Mouse (Mus musculus) liver, embryonic 12.5 days (tissue): ENCODE data around the gene C2cd2. TPM values are rescaled to one million over a fixed set of nuclear protein-coding genes. Genes with fewer than 3 reads are reported as not detected.

Experiments
- ATAC-seq: fragments of 200-750 bp; cut with Nextera tagmentation; 2 replicates; pipeline ENCODE4 v1.8.0; 2017; ENCODE audit warnings: moderate number of reproducible peaks, mild to moderate bottlenecking, moderate library complexity
- H3K27ac ChIP-seq: fragments of 300-500 bp; sonication (generic); 2 replicates; pipeline ENCODE4 v1.5.1; 2016; ENCODE audit warnings: mild to moderate bottlenecking
- H3K27me3 ChIP-seq: fragments of 300-500 bp; sonication (generic); replicated peaks from 2 replicates; pipeline ENCODE4 v1.6.1; 2016; ENCODE audit warnings: mild to moderate bottlenecking, moderate library complexity
- H3K36me3 ChIP-seq: fragments of 300-500 bp; sonication (generic); 2 replicates; pipeline ENCODE4 v1.6.1; 2016; ENCODE audit warnings: mild to moderate bottlenecking, moderate library complexity
- H3K4me1 ChIP-seq: fragments of 300-500 bp; sonication (generic); 2 replicates; pipeline ENCODE4 v1.6.1; 2016
- H3K4me2 ChIP-seq: fragments of 300-500 bp; sonication (generic); 2 replicates; pipeline ENCODE4 v1.6.1; 2016; ENCODE audit warnings: mild to moderate bottlenecking, moderate library complexity
- H3K4me3 ChIP-seq: fragments of 300-500 bp; sonication (generic); 2 replicates; pipeline ENCODE4 v1.5.1; 2016; ENCODE audit warnings: mild to moderate bottlenecking, moderate library complexity
- H3K9ac ChIP-seq: fragments of 300-500 bp; sonication (generic); 2 replicates; pipeline ENCODE4 v1.6.1; 2016; ENCODE audit warnings: mild to moderate bottlenecking, moderate library complexity
- H3K9me3 ChIP-seq: fragments of 300-500 bp; sonication (generic); replicated peaks from 2 replicates; pipeline ENCODE4 v1.6.1; 2016; ENCODE audit warnings: mild to moderate bottlenecking, moderate library complexity
- WGBS: fragments of 180-500 bp; shearing (Covaris S2); methylation state at CpG from one replicate; pipeline ENCODE4 v1.1.7; 2016; ENCODE audit not compliant: insufficient replicate concordance; 5-methylcytosine and 5-hydroxymethylcytosine counted together
- polyA plus RNA-seq: library from polyadenylated mRNA; unstranded; fragments of >200 nt; fragmentation: Nextera tagmentation; extraction: Ambion mirVana; gene quantifications from 2 replicates; pipeline ENCODE4 v1.2.1, GENCODE M21; 2016

The C2cd2 gene
- polyA plus RNA-seq, 1 experiment from 2014 or later = 8.8 TPM

GRCm38 (mm10) chr16:97874376-97874775 lies 88.0 kb downstream of the C2cd2 start:
- H3K4me3 ChIP-seq = no peak overlapping the region
- peaks cover 19% of the 10 kb centered on the region for H3K36me3 ChIP-seq
- no peaks in the 10 kb centered on the region for H3K27me3 ChIP-seq
- H3K4me2 ChIP-seq = no peak overlapping the region
- 47% methylated on average over 1 of the region's 1 CpGs for WGBS
- no peaks in the 10 kb centered on the region for H3K9me3 ChIP-seq
- H3K27ac ChIP-seq = no peak overlapping the region
- no peak overlapping the region for H3K9ac ChIP-seq
- ATAC-seq = no peak
- H3K4me1 ChIP-seq = no peaks in the 10 kb centered on the region

- Histone ChIP-seq H3K27me3 (no peaks in the 10 kb centered on the region), H3K9ac (no peak overlapping the region), H3K36me3 (peaks cover 28% of the 10 kb centered on the region), H3K4me3 (no peak overlapping the region), H3K4me1 (no peaks in the 10 kb centered on the region), H3K27ac (no peak overlapping the region), H3K9me3 (no peaks in the 10 kb centered on the region), H3K4me2 (no peak overlapping the region)
- ATAC-seq = no peak
- 84% methylated on average over 5 of the region's 5 CpGs for WGBS
These were observed 89.7 kb downstream of the C2cd2 start for GRCm38 (mm10) chr16:97872657-97873056.

DNA sequence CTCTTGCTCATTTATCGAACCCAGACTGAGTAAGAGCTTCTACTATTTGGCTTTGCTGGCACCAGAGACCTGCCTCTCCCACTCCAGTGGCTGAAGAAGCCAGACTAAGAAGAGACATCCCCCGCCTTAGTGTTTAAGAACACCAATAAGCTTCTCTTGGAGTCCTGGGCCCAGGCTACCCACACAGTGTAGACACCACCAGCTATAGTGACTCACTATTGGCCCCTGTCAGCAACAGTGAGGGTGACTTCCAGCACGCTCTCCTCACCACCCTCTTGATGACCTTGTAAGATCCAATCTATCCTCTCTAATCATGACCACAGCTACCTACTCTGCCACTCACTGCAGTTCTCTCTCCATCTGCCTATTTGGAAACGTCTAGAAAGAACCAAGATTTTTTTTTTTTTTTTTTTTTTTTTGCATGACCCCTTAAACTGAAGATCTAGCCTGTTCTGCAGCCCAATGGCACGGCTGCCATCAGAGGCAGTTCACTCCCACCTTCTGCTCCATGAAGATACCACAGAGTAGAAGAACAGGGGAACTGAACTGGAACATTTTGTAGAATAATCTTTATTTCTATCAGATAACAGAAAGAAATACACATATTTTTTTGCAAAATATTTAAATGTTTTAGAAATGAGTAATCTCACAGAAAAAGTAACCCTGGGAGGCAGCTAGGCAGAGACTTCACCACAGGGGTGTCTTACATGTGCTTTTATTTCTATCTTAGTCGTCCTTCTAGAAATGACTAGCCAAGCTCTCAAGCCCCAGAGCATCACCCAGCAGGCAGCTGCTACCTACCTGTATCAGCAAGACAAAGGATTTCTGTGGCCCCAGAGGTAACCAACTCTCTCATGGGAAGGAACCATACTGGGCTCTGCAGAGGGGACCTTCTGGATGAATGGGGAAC lies 93.0 kb downstream of the C2cd2 start:
- no peaks in the 10 kb centered on the region for H3K4me1 ChIP-seq
- H3K9me3 ChIP-seq = no peaks in the 10 kb centered on the region
- no peak overlapping the region for H3K4me2 ChIP-seq
- WGBS = 63% methylated on average over 6 of the region's 6 CpGs
- ATAC-seq = no peak
- no peaks in the 10 kb centered on the region for H3K27me3 ChIP-seq
- no peak overlapping the region for H3K27ac ChIP-seq
- no peak overlapping the region for H3K4me3 ChIP-seq
- peaks cover 16% of the 10 kb centered on the region for H3K36me3 ChIP-seq
- H3K9ac ChIP-seq = no peak overlapping the region

- no peak for ATAC-seq
- H3K4me1 ChIP-seq = no peaks in the 10 kb centered on the region
- H3K4me3 ChIP-seq = no peak overlapping the region
- no peak overlapping the region for H3K27ac ChIP-seq
- no peaks in the 10 kb centered on the region for H3K27me3 ChIP-seq
- no peaks in the 10 kb centered on the region for H3K9me3 ChIP-seq
- peaks cover 23% of the 10 kb centered on the region for H3K36me3 ChIP-seq
- WGBS = 75% methylated on average over 3 of the region's 3 CpGs
- no peak overlapping the region for H3K9ac ChIP-seq
- H3K4me2 ChIP-seq = no peak overlapping the region
These were observed 98.4 kb downstream of the C2cd2 start for GRCm38 (mm10) chr16:97863932-97864467.

- Histone ChIP-seq H3K9me3 (no peaks in the 10 kb centered on the region), H3K4me2 (no peak overlapping the region), H3K4me3 (no peak overlapping the region), H3K9ac (no peak overlapping the region), H3K4me1 (peaks cover 19% of the 10 kb centered on the region), H3K36me3 (peaks cover 8% of the 10 kb centered on the region; the same call in 1 of the 2 replicates), H3K27me3 (no peaks in the 10 kb centered on the region), H3K27ac (no peak overlapping the region)
- ATAC-seq = no peak
These were observed 106.3 kb downstream of the C2cd2 start for GRCm38 (mm10) chr16:97856050-97856449.

DNA sequence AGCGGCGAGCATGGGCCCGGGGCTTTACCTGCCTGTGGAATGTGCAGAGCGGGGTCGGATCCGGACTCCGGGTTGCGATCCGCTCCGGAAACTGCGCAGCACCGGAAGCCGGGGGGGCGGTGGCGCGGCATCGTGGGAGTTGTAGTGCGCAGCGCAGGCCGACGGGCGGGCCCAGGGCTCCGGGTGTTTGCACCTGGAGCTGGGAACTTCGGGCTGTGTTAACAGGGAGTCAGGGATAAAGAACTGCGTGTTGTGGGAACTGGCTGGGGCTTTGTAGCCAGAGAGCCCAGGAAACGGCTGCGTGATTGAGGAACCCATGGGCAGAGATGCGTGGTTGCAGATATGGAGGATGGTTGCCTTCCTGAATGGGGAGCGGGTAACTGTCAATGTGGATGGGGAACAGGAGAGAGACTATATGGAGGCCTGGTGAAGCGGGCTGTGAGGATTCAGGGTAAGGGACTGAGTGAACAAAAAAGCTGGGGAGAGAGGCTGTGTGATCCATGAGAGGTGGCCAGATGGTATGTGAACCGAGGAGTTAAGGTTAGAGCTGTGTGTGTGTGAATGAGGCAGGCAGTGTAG lies 110.6 kb downstream of the C2cd2 start, which contains the start of gene Prdm15:
Gene Prdm15 (minus strand): TSS at position 110 of the 579 bp plus-strand sequence.
- Histone ChIP-seq H3K36me3 (peaks cover 8% of the 10 kb centered on the region; the same call in 1 of the 2 replicates), H3K4me2 (peak within 1 kb of the TSS; percentile 81), H3K4me1 (peaks cover 49% of the 10 kb centered on the region), H3K9me3 (no peaks in the 10 kb centered on the region), H3K4me3 (peak within 1 kb of the TSS; percentile 78), H3K9ac (peak within 1 kb of the TSS; percentile 90), H3K27me3 (no peaks in the 10 kb centered on the region), H3K27ac (peak within 1 kb of the TSS; percentile 87)
- ATAC-seq = peak; percentile 84
- under 1% methylated on average over 31 of the region's 31 CpGs for WGBS

GRCm38 (mm10) chr16:97851061-97851740 lies 111.2 kb downstream of the C2cd2 start:
- WGBS = under 1% methylated on average over 73 of the region's 77 CpGs
- Histone ChIP-seq H3K27ac (peak overlapping the region; percentile 87), H3K4me1 (peaks cover 49% of the 10 kb centered on the region), H3K4me3 (peak overlapping the region; percentile 78), H3K36me3 (peaks cover 14% of the 10 kb centered on the region), H3K9me3 (no peaks in the 10 kb centered on the region), H3K9ac (peak overlapping the region; percentile 90), H3K4me2 (peak overlapping the region; percentile 81), H3K27me3 (no peaks in the 10 kb centered on the region)
- ATAC-seq = peak; percentile 83

DNA sequence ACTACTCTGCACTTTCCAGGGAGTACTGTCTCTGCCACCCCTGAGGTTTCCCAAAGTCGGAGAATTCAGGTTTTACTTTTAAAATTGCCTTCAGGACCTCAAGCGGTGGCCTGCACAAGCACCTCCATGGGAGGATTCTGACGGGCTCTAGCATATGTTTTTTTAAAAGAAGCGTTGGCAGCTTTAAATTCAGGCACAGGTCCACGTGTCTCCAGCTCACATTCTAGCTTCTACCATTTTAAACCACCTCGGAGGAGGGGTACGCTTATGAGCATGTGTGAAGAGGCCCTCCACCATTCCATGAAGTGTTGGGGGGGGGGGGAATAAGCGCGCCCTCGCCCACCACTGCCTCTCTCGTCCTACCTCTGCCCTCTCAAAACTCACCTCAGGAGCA lies 111.7 kb downstream of the C2cd2 start:
- Histone ChIP-seq H3K36me3 (peaks cover 19% of the 10 kb centered on the region), H3K4me3 (peak overlapping the region; percentile 78), H3K4me1 (peaks cover 52% of the 10 kb centered on the region), H3K27me3 (no peaks in the 10 kb centered on the region), H3K9ac (peak overlapping the region; percentile 90), H3K27ac (peak overlapping the region; percentile 87), H3K4me2 (peak overlapping the region; percentile 81), H3K9me3 (no peaks in the 10 kb centered on the region)
- ATAC-seq = no peak
- WGBS = under 1% methylated on average over 10 of the region's 11 CpGs

DNA sequence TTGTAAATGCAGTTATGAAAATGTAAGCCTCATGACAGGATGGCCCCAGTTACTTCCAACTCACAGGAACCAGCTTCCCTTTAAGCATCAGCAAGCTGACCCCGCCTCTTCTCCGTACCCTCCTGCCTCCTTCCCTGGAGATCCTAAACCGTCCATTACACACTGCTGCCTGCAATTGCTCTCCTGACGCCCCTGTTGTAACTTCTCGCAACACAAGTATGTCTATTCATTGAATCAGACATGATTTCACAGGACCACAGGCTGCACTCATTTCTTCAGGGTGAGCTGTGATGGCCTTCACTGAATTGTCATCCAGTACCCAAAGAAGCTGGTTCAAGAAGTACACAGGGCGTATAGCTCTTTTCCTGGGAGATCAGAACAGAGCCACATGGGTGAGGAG lies 113.6 kb downstream of the C2cd2 start:
- H3K9me3 ChIP-seq = no peaks in the 10 kb centered on the region
- peaks cover 22% of the 10 kb centered on the region for H3K36me3 ChIP-seq
- ATAC-seq = no peak
- H3K9ac ChIP-seq = no peak overlapping the region
- 79% methylated on average over 6 of the region's 6 CpGs for WGBS
- H3K4me1 ChIP-seq = peaks cover 52% of the 10 kb centered on the region
- H3K27me3 ChIP-seq = no peaks in the 10 kb centered on the region
- no peak overlapping the region for H3K4me2 ChIP-seq
- H3K27ac ChIP-seq = no peak overlapping the region
- no peak overlapping the region for H3K4me3 ChIP-seq

DNA sequence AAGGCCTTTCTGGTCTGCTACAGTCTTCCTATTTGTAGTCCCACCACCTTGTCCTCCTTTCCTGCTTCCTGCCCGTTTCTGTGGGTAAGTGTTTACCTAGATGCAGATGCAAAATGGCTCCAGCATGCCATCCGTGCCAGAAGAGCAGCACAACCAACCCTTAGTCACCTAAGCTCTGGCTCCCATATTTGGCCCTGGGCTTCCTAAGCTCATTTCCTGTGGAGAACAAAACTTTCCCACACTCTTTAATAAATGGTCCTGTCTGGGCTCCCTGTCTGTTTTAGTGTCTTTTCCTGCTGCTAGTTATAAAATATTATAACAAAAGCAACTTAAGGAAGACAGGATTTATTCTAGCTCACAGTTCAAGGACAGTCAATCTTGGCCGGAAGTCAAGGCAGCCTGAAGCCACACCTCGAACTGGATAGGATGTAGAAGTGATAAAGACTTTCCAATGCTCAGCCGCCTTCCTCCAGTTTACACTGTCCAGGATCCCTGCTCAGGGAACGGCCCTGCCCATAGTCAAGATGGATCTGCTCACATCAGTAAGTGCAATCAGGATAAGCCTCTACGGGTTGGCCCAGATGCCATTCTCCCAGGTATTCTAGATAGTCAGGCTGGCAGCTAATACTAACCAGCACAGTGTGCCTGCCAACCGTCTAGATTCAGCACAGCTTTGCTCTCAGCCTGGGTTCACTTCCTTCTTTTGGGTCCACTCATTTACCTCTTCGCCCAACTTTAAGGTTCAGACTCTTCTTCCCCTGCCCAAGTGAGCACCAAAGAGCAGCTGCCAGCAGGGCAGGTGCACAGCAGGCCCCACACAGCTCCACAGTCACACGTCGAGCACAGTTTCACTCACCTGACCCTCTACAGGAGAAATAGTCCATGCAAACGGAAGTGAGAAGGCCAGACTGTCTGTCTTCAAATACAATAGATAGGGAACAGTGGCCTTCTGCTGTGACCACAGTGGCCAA lies 117.1 kb downstream of the C2cd2 start:
- ATAC-seq = no peak

GRCm38 (mm10) chr16:97832154-97832553 lies 130.2 kb downstream of the C2cd2 start:
- Histone ChIP-seq H3K4me1 (no peaks in the 10 kb centered on the region), H3K27me3 (no peaks in the 10 kb centered on the region), H3K36me3 (peaks cover 100% of the 10 kb centered on the region), H3K4me2 (no peak overlapping the region), H3K9ac (no peak overlapping the region), H3K9me3 (no peaks in the 10 kb centered on the region), H3K4me3 (no peak overlapping the region), H3K27ac (no peak overlapping the region)
- 84% methylated on average over 3 of the region's 3 CpGs for WGBS
- ATAC-seq = no peak

More for the DNA sequence above, 117.1 kb downstream of the C2cd2 start:
- H3K4me3 ChIP-seq = no peak overlapping the region
- H3K4me2 ChIP-seq = no peak overlapping the region
- H3K27ac ChIP-seq = peak overlapping the region; percentile 5; the same call in 1 of the 2 replicates
- H3K4me1 ChIP-seq = peaks cover 35% of the 10 kb centered on the region
- no peaks in the 10 kb centered on the region for H3K27me3 ChIP-seq
- H3K9me3 ChIP-seq = no peaks in the 10 kb centered on the region
- 70% methylated on average over 12 of the region's 12 CpGs for WGBS
- H3K36me3 ChIP-seq = peaks cover 35% of the 10 kb centered on the region
- no peak overlapping the region for H3K9ac ChIP-seq
